Mouse (Mus musculus) urinary bladder, postnatal 14 days (tissue): Measurements from ENCODE around the gene Olfr938.

Experiments used
- DNase-seq: peaks from one replicate; pipeline ENCODE4 v3.0.0; 2021; ENCODE audit warnings: low spot score

Gene Olfr938

DNA sequence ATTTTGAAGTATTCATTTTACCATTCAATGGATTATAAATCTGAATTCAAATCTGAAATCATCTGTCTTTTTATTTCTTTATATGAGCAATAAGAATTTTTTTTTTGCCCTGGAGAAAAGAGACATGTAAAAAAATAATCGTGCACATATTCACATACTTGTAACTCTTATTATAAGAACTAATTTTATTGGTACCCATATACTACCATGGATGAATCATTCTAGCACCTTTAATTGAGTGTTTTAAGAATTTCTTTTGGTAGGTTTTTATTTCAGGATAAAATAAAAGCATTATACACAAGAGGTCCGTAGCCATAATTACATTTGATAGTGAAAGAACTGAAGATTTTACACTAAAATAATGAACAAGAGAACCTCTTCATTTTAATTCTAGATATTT is at the start of gene Olfr938:
Gene Olfr938 (minus strand): TSS at position 101 of the 400 bp plus-strand sequence.
- no peak for DNase-seq

DNA sequence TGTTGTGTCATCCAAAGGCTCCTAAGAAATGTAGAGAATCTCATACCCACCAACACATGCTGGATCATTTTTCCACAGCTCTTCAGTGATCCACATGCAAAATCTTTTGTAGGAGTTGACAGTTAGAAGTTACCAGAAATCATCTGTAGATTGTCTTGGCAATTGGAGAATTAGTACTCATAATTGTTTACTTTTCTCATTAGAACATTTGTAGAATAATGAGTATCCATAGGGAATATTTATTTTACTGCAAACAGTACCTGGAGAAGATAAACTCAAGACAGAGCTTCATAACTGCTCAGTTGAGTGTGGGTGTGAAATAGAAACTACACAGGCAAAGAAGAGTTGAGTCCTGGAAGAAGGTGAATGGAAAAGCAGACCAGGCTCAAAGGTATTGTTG is 49.1 kb upstream of the Olfr938 start, which contains the start of gene Olfr27:
Gene Olfr27 (plus strand): TSS at position 301 of the 400 bp plus-strand sequence.
- no peak for DNase-seq

- no peak for DNase-seq
Observed at GRCm38 (mm10) chr9:39127326-39127725, 48.6 kb upstream of the Olfr938 start.

DNA sequence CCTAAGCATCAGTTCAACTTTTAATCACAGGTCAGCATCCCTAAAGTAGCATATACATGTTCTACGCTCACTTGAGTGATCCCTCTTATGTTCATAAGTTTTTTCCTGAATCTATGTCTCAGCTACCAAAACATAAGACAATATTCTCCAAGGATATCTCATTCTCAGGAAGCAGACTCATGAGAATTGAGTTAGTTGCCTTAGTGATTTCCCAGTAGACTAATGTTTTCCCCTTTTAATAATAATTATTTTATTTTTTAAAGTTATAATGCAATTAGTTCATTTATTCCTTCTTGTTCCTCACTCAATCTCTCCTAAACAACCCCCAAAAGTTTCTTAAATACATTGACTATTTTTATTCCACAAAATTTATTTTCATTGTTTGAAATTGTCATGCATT is 13.8 kb downstream of the Olfr938 start, which contains the start of gene Olfr937:
Gene Olfr937 (minus strand): TSS at position 101 of the 400 bp plus-strand sequence.
- DNase-seq: no peak
